Mouse (Mus musculus) E14TG2a.4 (cell line): ENCODE data around the gene Osbp2.

ENCODE experiments used
- CTCF ChIP-seq: conservative IDR thresholded peaks from 2 replicates; pipeline ENCODE4 v1.5.1; 2014; ENCODE audit warnings: low read length
- NANOG ChIP-seq: IDR thresholded peaks from 2 replicates; pipeline ENCODE4 v1.6.1; 2014; ENCODE audit warnings: borderline replicate concordance, low read length, mixed read lengths
- POU5F1 ChIP-seq: IDR thresholded peaks from 2 replicates; pipeline ENCODE4 v1.6.1; 2014; ENCODE audit warnings: low read length, borderline replicate concordance

GRCm38 (mm10) chr11:3853481-3854034, 10.1 kb downstream of the Osbp2 start:
- TF ChIP-seq CTCF (no peak), NANOG (no peak), POU5F1 (no peak)
